Mouse (Mus musculus) adrenal gland (tissue): ENCODE measurements around the gene 4921511C20Rik.

Experiments
- intact Hi-C: fragments of 180-260 bp; cut with DNase I; formaldehyde crosslinking; loops from one replicate; pipeline ENCODE4 v1.15.1; 2025
- long read RNA-seq, 2 experiments: library from polyadenylated mRNA; unstranded; transcript quantifications; one replicate each; pipeline ENCODE4 v2.0.0; 2020; ENCODE audit warnings: borderline replicate concordance in 1 of 2; ENCODE audit not compliant: insufficient replicate concordance in 1 of 2

4921511C20Rik gene
- long read RNA-seq, experiment 1: 0 reads
- long read RNA-seq, experiment 2: 0 reads

- intact Hi-C loops: no loop called here
These were observed at the start of gene 4921511C20Rik for GRCm38 (mm10) chrX:127393993-127394392. TSS of gene 4921511C20Rik (plus strand) at chrX:127394293.
